7 mouse cellular contexts compared by ENCODE assay signal in the genomic region with DNA sequence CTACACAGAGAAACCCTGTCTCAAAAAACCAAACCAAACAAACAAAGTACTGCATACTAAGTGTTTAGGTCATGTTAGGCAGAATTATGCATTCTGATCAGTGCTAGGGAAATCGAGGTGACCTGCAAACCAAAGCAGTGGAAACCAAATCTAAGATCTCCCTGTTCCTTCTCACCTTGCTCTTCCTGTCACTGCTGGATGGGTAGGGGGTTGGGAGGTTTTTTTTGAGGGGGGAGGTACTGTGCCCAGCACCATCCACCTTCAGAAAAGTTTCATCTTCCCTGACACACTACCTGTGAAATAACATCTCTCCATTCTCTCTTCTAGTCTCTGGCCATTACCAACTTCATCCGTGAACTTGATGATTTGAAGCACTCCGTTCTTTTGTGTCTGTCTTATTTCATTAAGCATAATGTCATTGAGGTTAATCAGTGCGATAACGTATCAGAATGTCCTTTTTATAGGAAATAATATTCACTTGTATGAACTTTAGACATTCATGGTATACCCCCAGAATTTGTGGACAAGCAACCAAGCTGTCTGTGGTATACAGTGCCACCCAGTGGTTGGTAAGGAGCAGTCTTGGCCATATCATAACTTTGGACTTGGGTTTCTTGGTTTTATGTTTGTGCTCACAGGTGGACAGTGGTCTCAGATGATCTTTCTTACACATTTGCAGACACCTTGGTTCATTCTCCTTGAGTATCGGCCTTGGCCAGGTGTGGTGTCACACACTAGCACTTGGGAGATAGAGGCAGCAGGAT. TPM values are rescaled to one million over a fixed set of nuclear protein-coding genes. Genes with fewer than 3 reads are reported as not detected.
A peak's percentile ranks its signal among the peaks of the same experiment; 100 is the strongest.
DNase-seq lines count a peak whose midpoint lies in the region; ATAC-seq and TF ChIP-seq lines count a peak whose summit lies in the region.

No protein-coding gene starts in this region.

- ATAC-seq in kidney, embryonic 14.5 days (ENCODE audit: low FRiP score, low TSS enrichment) = no peak
- ATAC-seq in lung, embryonic 14.5 days (ENCODE audit: insufficient read depth) = no peak

- no peak for TF ChIP-seq POLR2A in kidney, adult 2 months (IDR thresholded peaks at IDR 0.05; ENCODE audit: low read depth, low read length)

- peak; percentile 48 for DNase-seq in kidney, adult 2 months
- DNase-seq in ES-E14 (ENCODE audit: low read depth, low spot score) = no peak
- peak; percentile 67 for DNase-seq in c-Kit-positive CD71-positive TER-119-positive erythroid progenitor cells, embryonic 14.5 days (ENCODE audit: low spot score)
- peak; percentile 60 for DNase-seq in lung, embryonic 14.5 days
- no peak for DNase-seq in urinary bladder, postnatal 36 days (ENCODE audit: low spot score in 2 of 2)
- DNase-seq in adrenal gland, postnatal 10 days = no peak

- H3K9ac ChIP-seq in kidney, embryonic 14.5 days (ENCODE audit: low read depth, low read length) = no peak overlapping the region
- H3K9ac ChIP-seq in ES-E14 (ENCODE audit: insufficient read depth, low read depth, low read length, poor library complexity, severe bottlenecking) = no peak overlapping the region
- no peak overlapping the region for H3K9ac ChIP-seq in lung, embryonic 14.5 days

- no peaks in the 10 kb centered on the region for H3K36me3 ChIP-seq in kidney, adult 2 months (ENCODE audit: control insufficient read depth, insufficient read depth, low read length)
- H3K36me3 ChIP-seq in kidney, embryonic 14.5 days (ENCODE audit: control insufficient read depth, insufficient read depth, low read length) = peaks cover 5% of the 10 kb centered on the region; the same call in 1 of the 2 replicates
- peaks cover 3% of the 10 kb centered on the region; the same call in 1 of the 2 replicates for H3K36me3 ChIP-seq in ES-E14 (ENCODE audit: control insufficient read depth, insufficient read depth, low read length, poor library complexity, severe bottlenecking)
- peaks cover 10% of the 10 kb centered on the region for H3K36me3 ChIP-seq in lung, embryonic 14.5 days (ENCODE audit: insufficient read depth)

- peak; percentile 49 for TF ChIP-seq CTCF in kidney, adult 2 months (conservative IDR thresholded peaks at IDR 0.05; ENCODE audit: insufficient read depth, insufficient read length, low read depth, low read length)
- peak; percentile 67 for TF ChIP-seq CTCF in lung, embryonic 14.5 days (IDR thresholded peaks at IDR 0.05; ENCODE audit: low read depth)

- in situ Hi-C loops in ES-E14 (cut with MboI; ENCODE audit: low sequenced_read_pairs in 2 of 2, unreplicated experiment in 2 of 2) = no loop called here

- WGBS in kidney, adult 2 months = 93% methylated on average over 6 of the region's 6 CpGs
- WGBS in kidney, embryonic 14.5 days = 96% methylated on average over 6 of the region's 6 CpGs
- 90% methylated on average over 6 of the region's 6 CpGs for WGBS in lung, embryonic 14.5 days

- no peaks in the 10 kb centered on the region; the same call in 1 of the 2 replicates for H3K9me3 ChIP-seq in kidney, embryonic 14.5 days (ENCODE audit: control insufficient read depth, low read length)
- no peaks in the 10 kb centered on the region for H3K9me3 ChIP-seq in ES-E14 (ENCODE audit: control insufficient read depth, insufficient read depth, low read depth, low read length)
- H3K9me3 ChIP-seq in lung, embryonic 14.5 days (ENCODE audit: low read depth, low read length) = no peaks in the 10 kb centered on the region; the same call in 1 of the 2 replicates

- no peak overlapping the region for H3K4me2 ChIP-seq in kidney, embryonic 14.5 days (replicated peaks; ENCODE audit: low read depth, low read length)
- no peak overlapping the region for H3K4me2 ChIP-seq in lung, embryonic 14.5 days

- H3K27ac ChIP-seq in kidney, adult 2 months (ENCODE audit: insufficient read depth, low read depth, low read length) = no peak overlapping the region
- H3K27ac ChIP-seq in kidney, embryonic 14.5 days (ENCODE audit: low read depth, low read length) = no peak overlapping the region
- H3K27ac ChIP-seq in ES-E14 (ENCODE audit: insufficient read depth, low read depth, low read length, poor library complexity, severe bottlenecking) = no peak overlapping the region
- H3K27ac ChIP-seq in lung, embryonic 14.5 days (ENCODE audit: low read depth) = peak overlapping the region; percentile 6; the same call in 1 of the 2 replicates

- no peak overlapping the region for H3K4me3 ChIP-seq in kidney, adult 2 months (ENCODE audit: insufficient read depth, low read depth, low read length)
- no peak overlapping the region for H3K4me3 ChIP-seq in kidney, embryonic 14.5 days (ENCODE audit: low read length)
- H3K4me3 ChIP-seq in ES-E14 (ENCODE audit: insufficient read depth in 1 of 2, low read depth in 1 of 2, low read length in 2 of 2, poor library complexity in 1 of 2, severe bottlenecking in 1 of 2) = no peak overlapping the region
- H3K4me3 ChIP-seq in lung, embryonic 14.5 days (ENCODE audit: low read depth, low read length) = no peak overlapping the region

- peaks cover 6% of the 10 kb centered on the region; the same call in 1 of the 2 replicates for H3K4me1 ChIP-seq in kidney, adult 2 months (ENCODE audit: control insufficient read depth, insufficient read depth, low read length)
- H3K4me1 ChIP-seq in kidney, embryonic 14.5 days (ENCODE audit: control insufficient read depth, insufficient read depth, low read length) = peaks cover 13% of the 10 kb centered on the region
- H3K4me1 ChIP-seq in ES-E14 (ENCODE audit: control insufficient read depth in 2 of 2, insufficient read depth in 2 of 2, low read length in 2 of 2, poor library complexity in 1 of 2) = peaks cover 5 to 6% of the 10 kb centered on the region in 2 experiments; a peak in 3 of 4 replicates
- peaks cover 15% of the 10 kb centered on the region for H3K4me1 ChIP-seq in lung, embryonic 14.5 days (ENCODE audit: insufficient read depth)

- no peaks in the 10 kb centered on the region for H3K27me3 ChIP-seq in kidney, adult 2 months (replicated peaks; ENCODE audit: control insufficient read depth, insufficient read depth, low read length)
- H3K27me3 ChIP-seq in kidney, embryonic 14.5 days (ENCODE audit: control insufficient read depth, insufficient read depth, low read length) = no peaks in the 10 kb centered on the region
- H3K27me3 ChIP-seq in lung, embryonic 14.5 days (ENCODE audit: insufficient read depth, low read length) = no peaks in the 10 kb centered on the region

TF ChIP-seq in ES-E14, 5 proteins besides CTCF, POLR2A, EP300 and RAD21:
- TF ChIP-seq ZC3H11A (IDR thresholded peaks at IDR 0.05; ENCODE audit: borderline replicate concordance, low read depth, low read length) (peak; percentile 63), CHD2 (IDR thresholded peaks at IDR 0.05; ENCODE audit: low read depth, low read length) (no peak)

RNA-seq across cellular contexts. Expression of gene Mesd, which starts 2.3 kb away (rescaled TPM):
- 11.5 and 15.1 TPM in 2 replicates for polyA plus RNA-seq in kidney, adult 2 months (2012; rRNA removed)
- polyA plus RNA-seq in kidney, embryonic 14.5 days (2014; fragmentation: Nextera tagmentation; extraction: Ambion mirVana) = 81.6 and 101 TPM in 2 replicates
- 142 and 228 TPM in 2 replicates for total RNA-seq in ES-E14 (2012; rRNA removed)
- polyA plus RNA-seq in lung, embryonic 14.5 days (2014; fragmentation: Nextera tagmentation; extraction: Ambion mirVana) = 111 and 117 TPM in 2 replicates
- 10 to 100 TPM; 80.5 to 82.5 TPM for total RNA-seq in adrenal gland, postnatal 10 days (2021)

RNA-seq across cellular contexts. Expression of gene Tlnrd1, which starts 2.4 kb away (rescaled TPM):
- 9.2 and 11.1 TPM in 2 replicates for polyA plus RNA-seq in kidney, adult 2 months (2012; rRNA removed)
- 15.3 and 16.2 TPM in 2 replicates for polyA plus RNA-seq in kidney, embryonic 14.5 days (2014; fragmentation: Nextera tagmentation; extraction: Ambion mirVana)
- 10.4 and 13.2 TPM in 2 replicates for total RNA-seq in ES-E14 (2012; rRNA removed)
- 24.1 and 29.1 TPM in 2 replicates for polyA plus RNA-seq in lung, embryonic 14.5 days (2014; fragmentation: Nextera tagmentation; extraction: Ambion mirVana)
- 10 to 100 TPM; 19.4 to 21.3 TPM for total RNA-seq in adrenal gland, postnatal 10 days (2021)

Comparison
In these comparisons a context has a peak if more than half of its experiments do, and no peak if none do; other contexts are left out.
1. DNase-seq: peak in kidney, adult 2 months (single experiment), c-Kit-positive CD71-positive TER-119-positive erythroid progenitor cells, embryonic 14.5 days (single experiment) and lung, embryonic 14.5 days (single experiment); none in ES-E14 (single experiment), urinary bladder, postnatal 36 days (0 of 2) and adrenal gland, postnatal 10 days (single experiment).